Mouse (Mus musculus) small intestine, adult 2 months (tissue): ENCODE measurements around the gene Tcl1. TPM values are rescaled to one million over a fixed set of nuclear protein-coding genes. Genes with fewer than 3 reads are reported as not detected.
"Not testable (repeated sequence)": the region's sequence is repeated elsewhere in the genome, so short reads cannot be mapped to it uniquely, and the experiment has no call there.

Source experiments
- H3K27ac ChIP-seq: fragments of 200-500 bp; 2 replicates; pipeline ENCODE4 v1.5.1; 2012; ENCODE audit warnings: low read depth, low read length, control low read depth, inconsistent platforms; ENCODE audit not compliant: insufficient read depth
- H3K27me3 ChIP-seq: fragments of 200-500 bp; 2 replicates; pipeline ENCODE4 v1.6.1; 2012; ENCODE audit warnings: mild to moderate bottlenecking, moderate library complexity, low read length, inconsistent platforms; ENCODE audit not compliant: control insufficient read depth, insufficient read depth
- H3K36me3 ChIP-seq: fragments of 200-500 bp; 2 replicates; pipeline ENCODE4 v1.6.1; 2012; ENCODE audit warnings: mild to moderate bottlenecking, low read length, control low read depth, inconsistent platforms; ENCODE audit not compliant: control insufficient read depth, insufficient read depth
- H3K4me1 ChIP-seq: fragments of 200-500 bp; 2 replicates; pipeline ENCODE4 v1.6.1; 2012; ENCODE audit warnings: low read length, inconsistent platforms, mixed read lengths; ENCODE audit not compliant: control insufficient read depth, insufficient read depth, insufficient read length
- H3K4me3 ChIP-seq: fragments of 200-500 bp; 2 replicates; pipeline ENCODE4 v1.5.1; 2012; ENCODE audit warnings: low read depth, mild to moderate bottlenecking, control low read depth, inconsistent platforms, low read length, moderate library complexity
- CTCF ChIP-seq: fragments of 200-500 bp; IDR thresholded peaks from 2 replicates; pipeline ENCODE4 v1.5.1; 2012; ENCODE audit warnings: low read depth, mild to moderate bottlenecking, control low read depth, inconsistent platforms, low read length, moderate library complexity, mixed read lengths; ENCODE audit not compliant: insufficient replicate concordance, insufficient read length; ENCODE audit errors: extremely low read depth
- POLR2A ChIP-seq: fragments of 200-500 bp; IDR thresholded peaks from 2 replicates; pipeline ENCODE4 v1.6.1; 2012; ENCODE audit warnings: low read depth, mild to moderate bottlenecking, control low read depth, inconsistent platforms, low read length, moderate library complexity
- WGBS: fragments of 180-500 bp; shearing (Covaris S2); methylation state at CpG from one replicate; pipeline ENCODE4 v1.1.7; 2018; 5-methylcytosine and 5-hydroxymethylcytosine counted together
- polyA plus RNA-seq: library from polyadenylated mRNA; depleted of rRNA; stranded (reverse); fragments of >200 nt; gene quantifications from 2 replicates; pipeline ENCODE4 v1.2.3, GENCODE M21; 2012

Tcl1 gene
- polyA plus RNA-seq, 1 experiment = not detected

DNA sequence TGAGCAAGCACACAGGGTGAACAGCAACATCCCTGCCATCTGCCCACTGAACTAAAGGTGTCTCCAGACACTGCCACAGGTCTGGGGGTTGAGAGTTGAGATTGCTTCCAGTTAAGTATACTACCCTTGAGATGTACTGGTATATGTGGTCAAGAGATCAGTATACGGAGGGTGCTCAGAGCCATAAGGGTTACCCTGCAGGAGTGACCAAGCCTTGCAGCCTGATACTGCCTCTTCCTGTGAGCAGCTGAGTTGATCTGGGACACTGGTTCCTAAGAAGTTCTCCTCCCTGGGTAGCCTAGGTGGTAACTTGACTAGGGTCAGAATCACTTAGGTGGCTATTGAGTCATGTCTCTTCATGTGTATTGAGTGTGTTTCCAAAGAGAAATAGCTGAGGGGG, 14.2 kb downstream of the Tcl1 start:
- Histone ChIP-seq H3K36me3 (no peaks in the 10 kb centered on the region), H3K4me1 (no peaks in the 10 kb centered on the region), H3K27me3 (no peaks in the 10 kb centered on the region), H3K4me3 (no peak overlapping the region), H3K27ac (no peak overlapping the region)
- WGBS = 85% methylated on average over 1 of the region's 1 CpGs
- TF ChIP-seq CTCF = no peak

DNA sequence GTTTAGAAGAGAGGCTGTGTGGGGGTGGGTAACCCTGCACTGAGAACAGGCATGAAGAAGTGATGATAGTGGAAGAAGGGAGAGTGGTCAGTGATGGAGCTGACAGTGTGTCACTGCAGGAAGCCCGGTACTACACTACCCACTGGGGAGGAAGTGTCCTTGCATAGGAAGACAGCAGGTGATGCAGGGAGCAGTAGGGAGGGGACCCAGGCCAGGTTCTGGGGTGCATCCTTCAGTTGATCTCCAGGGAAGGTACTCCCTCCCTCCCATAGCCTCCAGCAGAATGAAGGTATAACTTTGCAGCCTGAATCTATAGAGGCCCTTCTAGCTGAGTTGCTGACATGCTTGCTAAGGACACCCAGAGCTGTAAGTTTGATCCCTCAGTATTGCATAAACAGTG, 15.5 kb downstream of the Tcl1 start:
- Histone ChIP-seq H3K27me3 (no peaks in the 10 kb centered on the region), H3K27ac (no peak overlapping the region), H3K36me3 (no peaks in the 10 kb centered on the region), H3K4me3 (no peak overlapping the region), H3K4me1 (no peaks in the 10 kb centered on the region)
- 79% methylated on average over 1 of the region's 1 CpGs for WGBS
- no peak for TF ChIP-seq CTCF
- no peak for TF ChIP-seq POLR2A

DNA sequence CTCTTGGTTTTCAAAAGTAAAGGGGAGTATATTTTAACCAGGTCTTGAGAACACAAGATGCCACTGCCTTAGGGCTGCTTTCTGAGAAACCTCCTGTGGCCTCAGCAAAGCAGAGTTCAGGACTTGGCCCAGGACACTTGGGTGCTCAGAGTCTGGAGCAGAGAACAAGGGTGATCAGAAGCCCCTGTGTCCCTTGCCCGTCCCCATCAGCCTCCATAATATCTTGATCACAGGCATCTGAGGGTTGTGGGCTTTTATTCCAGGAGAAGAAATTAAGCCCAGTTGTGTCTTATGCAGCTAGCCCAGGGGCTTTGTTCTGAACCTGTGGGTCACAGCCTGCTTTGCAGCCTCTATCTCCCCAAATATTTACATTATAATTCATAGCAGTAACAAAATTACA, 20.9 kb downstream of the Tcl1 start, which contains the start of gene Tcl1b4:
Gene Tcl1b4, plus strand, starts transcription at position 301 of the 400 bp plus-strand sequence.
- not testable (repeated sequence) for H3K27ac ChIP-seq, H3K4me3 ChIP-seq, H3K36me3 ChIP-seq, H3K27me3 ChIP-seq, H3K4me1 ChIP-seq
- WGBS = 80% methylated on average over 1 of the region's 1 CpGs

DNA sequence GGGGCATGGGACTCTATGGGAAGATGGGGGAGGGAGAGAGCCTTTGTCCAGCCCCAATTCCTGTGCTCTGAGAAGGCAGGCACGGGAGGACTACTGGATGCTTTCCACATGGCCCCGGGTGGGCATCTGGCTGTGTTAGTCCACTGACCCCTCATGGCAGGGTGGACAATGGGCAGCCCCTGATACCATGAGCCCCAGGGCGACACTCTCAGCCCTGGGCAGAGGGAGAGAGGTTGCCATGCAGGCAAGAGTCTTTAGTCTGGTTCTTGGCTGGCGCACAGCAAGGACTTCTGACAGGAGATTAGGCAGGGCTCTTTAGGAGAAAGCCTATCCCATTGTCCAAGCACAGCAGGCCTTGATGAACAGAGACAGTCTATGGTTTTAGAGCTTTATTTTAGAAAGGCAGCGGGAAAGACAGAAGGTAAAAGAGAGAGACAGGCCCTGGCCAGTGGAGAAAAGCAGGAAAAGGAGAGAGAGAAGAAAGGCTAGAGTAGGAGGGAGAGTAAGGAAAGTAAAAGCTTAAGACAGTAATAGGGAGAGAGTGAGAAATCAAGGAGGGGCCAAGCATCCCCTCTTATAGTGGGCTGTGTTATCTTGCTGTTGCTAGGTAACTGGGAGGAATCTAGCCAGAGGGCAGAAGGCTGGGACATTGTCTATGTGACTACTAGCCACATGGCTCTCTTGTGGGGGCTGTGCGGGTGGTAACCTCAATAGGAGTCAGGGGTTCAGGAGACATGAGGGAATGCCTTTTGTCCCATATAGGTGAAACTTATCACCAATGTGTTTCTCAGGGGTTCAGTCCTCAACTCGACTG, 22.7 kb downstream of the Tcl1 start:
- not testable (repeated sequence) for H3K27me3 ChIP-seq, H3K27ac ChIP-seq, H3K36me3 ChIP-seq, H3K4me3 ChIP-seq, H3K4me1 ChIP-seq
- WGBS = 62% methylated on average over 7 of the region's 7 CpGs

DNA sequence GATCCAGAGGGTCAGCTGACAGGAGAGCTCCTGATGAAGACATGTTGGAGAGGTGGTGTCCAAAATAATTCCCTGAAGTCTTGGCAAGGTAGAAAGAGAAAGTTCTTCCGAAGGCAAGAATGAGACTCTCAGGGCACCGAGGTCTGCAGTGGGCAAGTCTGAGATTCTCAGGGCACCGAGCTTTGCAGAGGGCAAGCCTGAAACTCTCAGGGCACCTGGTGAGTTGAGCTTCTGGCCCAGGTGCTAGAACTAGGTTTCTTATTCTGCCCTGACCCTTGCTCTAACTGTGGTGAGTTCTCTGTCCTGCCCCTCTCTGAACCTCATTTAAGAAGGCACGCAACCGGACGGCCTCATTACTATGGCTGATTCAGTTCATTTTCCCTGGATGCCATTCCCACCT, 31.9 kb downstream of the Tcl1 start, which contains the start of gene Tcl1b3:
Gene Tcl1b3, plus strand, starts transcription at position 301 of the 400 bp plus-strand sequence.
- H3K36me3 ChIP-seq, H3K4me3 ChIP-seq, H3K27ac ChIP-seq, H3K27me3 ChIP-seq, H3K4me1 ChIP-seq: not testable (repeated sequence)
- WGBS = 93% methylated on average over 6 of the region's 6 CpGs

DNA sequence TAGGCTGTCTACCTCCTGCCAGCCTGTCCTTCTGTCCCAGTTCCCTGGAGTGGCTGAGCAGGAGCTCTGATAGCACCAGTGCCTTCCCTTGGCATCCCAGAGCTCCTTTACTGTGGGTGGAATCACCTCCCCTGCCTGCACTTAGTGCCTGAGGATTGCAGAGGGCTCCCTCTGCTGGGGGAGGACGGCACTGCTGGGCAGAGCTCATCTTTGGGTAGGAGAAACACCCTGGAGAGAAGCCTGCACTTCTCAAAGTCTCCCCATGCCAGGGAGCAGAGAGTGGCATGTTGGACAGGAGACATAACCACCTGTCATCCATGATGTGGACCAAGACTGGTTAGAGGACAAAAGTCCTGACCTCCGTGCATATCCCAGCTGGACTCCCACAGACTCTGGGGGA, 33.6 kb downstream of the Tcl1 start:
- WGBS = 33% methylated on average over 2 of the region's 2 CpGs
- H3K27ac ChIP-seq, H3K4me1 ChIP-seq, H3K27me3 ChIP-seq, H3K4me3 ChIP-seq, H3K36me3 ChIP-seq: not testable (repeated sequence)

DNA sequence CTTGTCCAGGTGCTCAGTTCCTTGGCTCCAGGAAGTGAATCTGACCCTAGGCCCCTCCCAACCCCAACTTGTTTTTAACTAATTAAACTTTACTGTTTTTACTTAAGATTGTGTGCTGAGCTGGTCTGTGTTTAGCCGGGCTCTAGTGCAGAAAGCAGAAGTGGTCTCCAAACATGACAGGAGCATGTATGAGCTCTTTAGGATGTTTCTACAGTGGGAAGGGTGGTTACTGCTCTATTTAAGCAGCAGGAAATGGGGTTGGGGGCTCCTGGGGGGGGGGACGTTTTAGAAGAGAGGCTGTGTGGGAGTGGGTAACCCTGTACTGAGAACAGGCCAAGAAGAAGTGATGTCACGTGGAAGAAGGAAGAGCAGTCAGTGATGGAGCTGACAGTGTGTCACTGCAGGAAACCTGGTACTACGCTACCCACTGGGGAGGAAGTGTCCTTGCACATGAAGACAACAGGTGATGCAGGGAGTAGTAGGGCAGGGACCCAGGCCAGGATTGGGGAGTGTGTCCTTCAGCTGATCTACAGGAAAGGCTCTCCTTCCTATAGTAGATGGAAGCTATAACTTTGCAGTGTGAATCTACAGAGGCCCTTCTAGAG, 41.5 kb downstream of the Tcl1 start:
- WGBS = 49% methylated on average over 4 of the region's 4 CpGs
- H3K4me1 ChIP-seq, H3K27ac ChIP-seq, H3K36me3 ChIP-seq, H3K4me3 ChIP-seq, H3K27me3 ChIP-seq: not testable (repeated sequence)

DNA sequence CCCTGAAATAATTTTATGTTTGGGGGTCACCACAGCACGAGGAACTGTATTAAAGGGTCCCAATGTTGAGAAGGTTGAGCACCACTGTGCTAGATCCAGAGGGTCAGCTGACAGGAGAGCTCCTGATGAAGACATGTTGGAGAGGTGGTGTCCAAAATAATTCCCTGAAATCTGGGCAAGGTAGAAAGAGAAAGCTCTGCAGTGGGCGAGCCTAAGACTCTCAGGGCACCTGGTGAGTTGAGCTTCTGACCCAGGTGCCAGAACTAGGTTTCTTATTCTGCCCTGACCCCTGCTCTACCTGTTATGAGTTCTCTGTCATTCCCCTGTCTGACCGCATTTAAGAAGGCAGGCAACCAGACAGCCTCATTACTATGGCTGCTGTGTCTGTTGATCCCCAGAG, 46.5 kb downstream of the Tcl1 start, which contains the start of gene Tcl1b5:
Gene Tcl1b5, plus strand, starts transcription at position 301 of the 400 bp plus-strand sequence.
- not testable (repeated sequence) for H3K4me3 ChIP-seq, H3K36me3 ChIP-seq, H3K27me3 ChIP-seq, H3K27ac ChIP-seq, H3K4me1 ChIP-seq
- 48% methylated on average over 3 of the region's 3 CpGs for WGBS
